Mouse (Mus musculus) ES-E14 (cell line): ENCODE results near the gene Trem3.

Source experiments
- CHD2 ChIP-seq: IDR thresholded peaks from 2 replicates; pipeline ENCODE4 v1.6.1; 2014; ENCODE audit warnings: mild to moderate bottlenecking, low read depth, low read length, inconsistent platforms
- ZNF384 ChIP-seq: IDR thresholded peaks from 2 replicates; pipeline ENCODE4 v1.6.1; 2012; ENCODE audit warnings: low read depth, low read length, inconsistent platforms

- TF ChIP-seq ZNF384: no peak
- no peak for TF ChIP-seq CHD2
Observed at GRCm38 (mm10) chr17:48274098-48274497, 26.5 kb downstream of the Trem3 start.
